Mouse (Mus musculus): ENCODE results near the gene Lig3.
A peak's percentile ranks its signal among the peaks of the same experiment; 100 is the strongest.

Lig3 gene

GRCm38 (mm10) chr11:82780983-82781903, at the start of gene Lig3:
Lig3 (plus strand) TSS chr11:82781108.
- peak; percentile 90 to 95 for DNase-seq (ENCODE audit: low spot score in 2 of 2)

GRCm38 (mm10) chr11:82734227-82734626, 46.7 kb upstream of the Lig3 start:
- DNase-seq (ENCODE audit: low spot score in 2 of 2): no peak

- DNase-seq (ENCODE audit: low spot score in 2 of 2): no peak
Observed at GRCm38 (mm10) chr11:82739006-82739405, 41.9 kb upstream of the Lig3 start.

- DNase-seq (ENCODE audit: low spot score in 2 of 2): peak; percentile 65 to 83
Observed at GRCm38 (mm10) chr11:82746138-82746537, 34.8 kb upstream of the Lig3 start.

- peak; percentile 24 to 66 for DNase-seq (ENCODE audit: low spot score in 2 of 2)
Observed at GRCm38 (mm10) chr11:82746857-82747366, 34.0 kb upstream of the Lig3 start.

GRCm38 (mm10) chr11:82752349-82753115, 28.4 kb upstream of the Lig3 start:
- DNase-seq (ENCODE audit: low spot score in 2 of 2): no peak

- DNase-seq (ENCODE audit: low spot score in 2 of 2): no peak
Observed at GRCm38 (mm10) chr11:82755919-82756318, 25.0 kb upstream of the Lig3 start.

GRCm38 (mm10) chr11:82762286-82762829, 18.6 kb upstream of the Lig3 start:
- no peak for DNase-seq (ENCODE audit: low spot score in 2 of 2)

- no peak for DNase-seq (ENCODE audit: low spot score in 2 of 2)
Observed at GRCm38 (mm10) chr11:82763261-82763660, 17.6 kb upstream of the Lig3 start.

- DNase-seq (ENCODE audit: low spot score in 2 of 2): peak; percentile 90 to 95
Observed at GRCm38 (mm10) chr11:82763742-82764437, 17.0 kb upstream of the Lig3 start, which contains the start of the genes Cct6b and Zfp830. Cct6b (minus strand) TSS chr11:82764321. Zfp830 (plus strand) TSS chr11:82764345.

- DNase-seq (ENCODE audit: low spot score in 2 of 2): no peak
Observed at GRCm38 (mm10) chr11:82764438-82764924, 16.4 kb upstream of the Lig3 start.

- no peak for DNase-seq (ENCODE audit: low spot score in 2 of 2)
Observed at GRCm38 (mm10) chr11:82780134-82780533, 774 bp upstream of the Lig3 start.

GRCm38 (mm10) chr11:82782197-82782596, 1.3 kb downstream of the Lig3 start:
- DNase-seq (ENCODE audit: low spot score in 2 of 2): no peak

GRCm38 (mm10) chr11:82783453-82783852, 2.5 kb downstream of the Lig3 start:
- DNase-seq (ENCODE audit: low spot score in 2 of 2): no peak

GRCm38 (mm10) chr11:82806656-82807055, 25.7 kb downstream of the Lig3 start:
- DNase-seq (ENCODE audit: low spot score in 2 of 2): no peak

GRCm38 (mm10) chr11:82807370-82807769, 26.5 kb downstream of the Lig3 start:
- DNase-seq (ENCODE audit: low spot score in 2 of 2): no peak

GRCm38 (mm10) chr11:82808485-82808884, 27.6 kb downstream of the Lig3 start:
- DNase-seq (ENCODE audit: low spot score in 2 of 2): no peak

GRCm38 (mm10) chr11:82819350-82819749, 38.4 kb downstream of the Lig3 start:
- peak; percentile 84 to 92 for DNase-seq (ENCODE audit: low spot score in 2 of 2)

GRCm38 (mm10) chr11:82820788-82821456, 40.0 kb downstream of the Lig3 start:
- DNase-seq (ENCODE audit: low spot score in 2 of 2): no peak

GRCm38 (mm10) chr11:82826818-82827217, 45.9 kb downstream of the Lig3 start:
- no peak for DNase-seq (ENCODE audit: low spot score in 2 of 2)
